Mouse (Mus musculus) liver, adult 2 months (tissue): ENCODE results near the gene Kank4. TPM values are rescaled to one million over a fixed set of nuclear protein-coding genes. Genes with fewer than 3 reads are reported as not detected.

ENCODE experiments used
- DNase-seq: peaks from one replicate; pipeline ENCODE4 v3.0.0-alpha.2; 2011; ENCODE audit warnings: low read depth, low spot score; ENCODE audit errors: extremely low read depth
- H3K27ac ChIP-seq: fragments of 200-500 bp; replicated peaks from 2 replicates; pipeline ENCODE4 v1.5.1; 2012; ENCODE audit warnings: low read depth, mild to moderate bottlenecking, control low read depth, inconsistent platforms, low read length; ENCODE audit not compliant: insufficient read depth
- H3K27me3 ChIP-seq: fragments of 200-500 bp; 2 replicates; pipeline ENCODE4 v1.6.1; 2012; ENCODE audit warnings: mild to moderate bottlenecking, moderate library complexity, low read length, inconsistent platforms; ENCODE audit not compliant: control insufficient read depth, insufficient read depth
- H3K36me3 ChIP-seq: fragments of 200-500 bp; 2 replicates; pipeline ENCODE4 v1.6.1; 2012; ENCODE audit warnings: low read length, inconsistent platforms; ENCODE audit not compliant: control insufficient read depth, insufficient read depth
- H3K4me1 ChIP-seq: fragments of 200-500 bp; 2 replicates; pipeline ENCODE4 v1.6.1; 2011; ENCODE audit warnings: low read length; ENCODE audit not compliant: control insufficient read depth, insufficient read depth
- H3K4me3 ChIP-seq: fragments of 200-500 bp; 2 replicates; pipeline ENCODE4 v1.5.1; 2011; ENCODE audit warnings: low read depth, mild to moderate bottlenecking, control low read depth, low read length, moderate library complexity; ENCODE audit not compliant: insufficient read depth
- H3K79me2 ChIP-seq: fragments of 200-500 bp; 2 replicates; pipeline ENCODE4 v1.6.1; 2012; ENCODE audit warnings: inconsistent platforms, mild to moderate bottlenecking, low read length, moderate library complexity; ENCODE audit not compliant: control insufficient read depth, insufficient read depth
- H3K9ac ChIP-seq: fragments of 200-500 bp; 2 replicates; pipeline ENCODE4 v1.6.1; 2012; ENCODE audit warnings: low read depth, mild to moderate bottlenecking, control low read depth, inconsistent platforms, low read length
- CTCF ChIP-seq: fragments of 200-500 bp; IDR thresholded peaks from 2 replicates; pipeline ENCODE4 v1.5.1; 2011; ENCODE audit warnings: low read depth, low read length, control low read depth
- POLR2A ChIP-seq: fragments of 200-500 bp; IDR thresholded peaks from 2 replicates; pipeline ENCODE4 v1.6.1; 2011; ENCODE audit warnings: low read length, control low read depth; ENCODE audit not compliant: insufficient read depth; ENCODE audit errors: extremely low read depth
- WGBS: fragments of 180-500 bp; shearing (Covaris S2); methylation state at CpG from one replicate; pipeline ENCODE4 v1.1.7; 2018; 5-methylcytosine and 5-hydroxymethylcytosine counted together
- polyA plus RNA-seq: library from polyadenylated mRNA; depleted of rRNA; stranded (reverse); fragments of >200 nt; gene quantifications from 2 replicates; pipeline ENCODE4 v1.2.3, GENCODE M21; 2012
- total RNA-seq: library from RNA; depleted of rRNA; stranded (reverse); fragments of >200 nt; gene quantifications from 2 replicates; pipeline ENCODE4 v1.2.3, GENCODE M21; 2014

The Kank4 gene
- total and polyA plus RNA-seq, 2 experiments: 0.01 TPM; not detected in 1

- WGBS: 89% methylated on average over 6 of the region's 6 CpGs
- Histone ChIP-seq H3K36me3 (no peaks in the 10 kb centered on the region), H3K79me2 (no peaks in the 10 kb centered on the region), H3K27ac (no peak overlapping the region), H3K4me3 (no peak overlapping the region), H3K27me3 (0 out of 2 replicates have a peak, but pooled peaks cover 3% of the 10 kb centered on the region), H3K4me1 (no peaks in the 10 kb centered on the region), H3K9ac (no peak overlapping the region)
- TF ChIP-seq CTCF (no peak), POLR2A (no peak)
- DNase-seq: no peak
Measured at GRCm38 (mm10) chr4:98777464-98777863, 39.9 kb downstream of the Kank4 start.

GRCm38 (mm10) chr4:98776721-98777427 lies 40.5 kb downstream of the Kank4 start:
- TF ChIP-seq POLR2A: no peak
- TF ChIP-seq CTCF: no peak
- DNase-seq: no peak
- H3K27me3 ChIP-seq: 0 out of 2 replicates have a peak, but pooled peaks cover 3% of the 10 kb centered on the region
- no peaks in the 10 kb centered on the region for H3K79me2 ChIP-seq
- no peak overlapping the region for H3K27ac ChIP-seq
- WGBS: 92% methylated on average over 10 of the region's 10 CpGs
- no peaks in the 10 kb centered on the region for H3K4me1 ChIP-seq
- no peak overlapping the region for H3K9ac ChIP-seq
- H3K36me3 ChIP-seq: no peaks in the 10 kb centered on the region
- H3K4me3 ChIP-seq: no peak overlapping the region

- H3K79me2 ChIP-seq: no peaks in the 10 kb centered on the region
- H3K27me3 ChIP-seq: no peaks in the 10 kb centered on the region
- H3K9ac ChIP-seq: no peak overlapping the region
- no peak for DNase-seq
- TF ChIP-seq POLR2A (no peak), CTCF (no peak)
- WGBS: 92% methylated on average over 5 of the region's 5 CpGs
- no peak overlapping the region for H3K4me3 ChIP-seq
- H3K36me3 ChIP-seq: no peaks in the 10 kb centered on the region
- H3K27ac ChIP-seq: no peak overlapping the region
- no peaks in the 10 kb centered on the region for H3K4me1 ChIP-seq
Measured at GRCm38 (mm10) chr4:98773785-98774184, 43.6 kb downstream of the Kank4 start.

GRCm38 (mm10) chr4:98767134-98768133 lies 49.9 kb downstream of the Kank4 start:
- WGBS: 71% methylated on average over 14 of the region's 14 CpGs
- no peaks in the 10 kb centered on the region for H3K27me3 ChIP-seq
- TF ChIP-seq POLR2A (no peak), CTCF (no peak)
- H3K79me2 ChIP-seq: no peaks in the 10 kb centered on the region
- no peak for DNase-seq
- no peak overlapping the region for H3K9ac ChIP-seq
- H3K4me3 ChIP-seq: no peak overlapping the region
- no peak overlapping the region for H3K27ac ChIP-seq
- H3K36me3 ChIP-seq: no peaks in the 10 kb centered on the region
- H3K4me1 ChIP-seq: no peaks in the 10 kb centered on the region

- Histone ChIP-seq H3K36me3 (no peaks in the 10 kb centered on the region), H3K4me3 (no peak overlapping the region), H3K9ac (no peak overlapping the region), H3K4me1 (no peaks in the 10 kb centered on the region), H3K27ac (no peak overlapping the region), H3K79me2 (no peaks in the 10 kb centered on the region), H3K27me3 (no peaks in the 10 kb centered on the region)
- WGBS: 82% methylated on average over 3 of the region's 3 CpGs
- TF ChIP-seq POLR2A (no peak), CTCF (no peak)
- no peak for DNase-seq
Measured at GRCm38 (mm10) chr4:98758872-98759518, 58.3 kb downstream of the Kank4 start.
